Mouse (Mus musculus): ENCODE results near the gene Unk. TPM values are rescaled to one million over a fixed set of nuclear protein-coding genes. Genes with fewer than 3 reads are reported as not detected.

The Unk gene
- polyA plus RNA-seq, 1 experiment from 2014 or later, result 40.1 TPM

GRCm38 (mm10) chr11:116100839-116101238 is 70.7 kb downstream of the Unk start:
- Histone ChIP-seq H3K27ac (peak overlapping the region; percentile 96), H3K4me2 (no peak overlapping the region), H3K4me1 (peaks cover 72% of the 10 kb centered on the region), H3K9me3 (replicated peaks) (no peaks in the 10 kb centered on the region; the same call in 1 of the 2 replicates), H3K9ac (no peak overlapping the region), H3K4me3 (replicated peaks) (no peak overlapping the region), H3K27me3 (no peaks in the 10 kb centered on the region), H3K36me3 (no peaks in the 10 kb centered on the region)
- ATAC-seq (replicated peaks; ENCODE audit: low FRiP score), result no peak
- 74% methylated on average over 7 of the region's 7 CpGs for WGBS

GRCm38 (mm10) chr11:116101931-116102381 is 71.8 kb downstream of the Unk start:
- Histone ChIP-seq H3K9ac (peak overlapping the region; percentile 25; the same call in 1 of the 2 replicates), H3K4me3 (replicated peaks) (no peak overlapping the region), H3K36me3 (no peaks in the 10 kb centered on the region), H3K9me3 (replicated peaks) (no peaks in the 10 kb centered on the region), H3K4me2 (peak overlapping the region; percentile 24), H3K4me1 (peaks cover 83% of the 10 kb centered on the region), H3K27ac (peak overlapping the region; percentile 96), H3K27me3 (peaks cover 3% of the 10 kb centered on the region; the same call in 1 of the 2 replicates)
- WGBS, result 32% methylated on average over 11 of the region's 11 CpGs
- ATAC-seq (replicated peaks; ENCODE audit: low FRiP score), result no peak

- Histone ChIP-seq H3K27me3 (peaks cover 9% of the 10 kb centered on the region), H3K9ac (peak overlapping the region; percentile 25; the same call in 1 of the 2 replicates), H3K27ac (peak overlapping the region; percentile 96), H3K36me3 (no peaks in the 10 kb centered on the region), H3K9me3 (replicated peaks) (no peaks in the 10 kb centered on the region), H3K4me3 (replicated peaks) (no peak overlapping the region), H3K4me2 (peak overlapping the region; percentile 24; the same call in 1 of the 2 replicates), H3K4me1 (peaks cover 89% of the 10 kb centered on the region)
- no peak for ATAC-seq (replicated peaks; ENCODE audit: low FRiP score)
- 44% methylated on average over 3 of the region's 4 CpGs for WGBS
Measured at GRCm38 (mm10) chr11:116102472-116102871, 72.3 kb downstream of the Unk start.

- Histone ChIP-seq H3K4me1 (peaks cover 96% of the 10 kb centered on the region), H3K9me3 (replicated peaks) (no peaks in the 10 kb centered on the region), H3K4me3 (replicated peaks) (no peak overlapping the region), H3K4me2 (peak overlapping the region; percentile 25; the same call in 1 of the 2 replicates), H3K9ac (no peak overlapping the region), H3K36me3 (no peaks in the 10 kb centered on the region), H3K27me3 (peaks cover 20% of the 10 kb centered on the region), H3K27ac (peak overlapping the region; percentile 90)
- 68% methylated on average over 12 of the region's 12 CpGs for WGBS
- no peak for ATAC-seq (replicated peaks; ENCODE audit: low FRiP score)
Measured at GRCm38 (mm10) chr11:116103572-116103971, 73.5 kb downstream of the Unk start.

GRCm38 (mm10) chr11:116104006-116104646 is 74.0 kb downstream of the Unk start:
- H3K4me1 ChIP-seq, result peaks cover 96% of the 10 kb centered on the region
- no peak overlapping the region for H3K9ac ChIP-seq
- WGBS, result 32% methylated on average over 14 of the region's 14 CpGs
- H3K4me3 ChIP-seq (replicated peaks), result no peak overlapping the region
- H3K4me2 ChIP-seq, result peak overlapping the region; percentile 25; the same call in 1 of the 2 replicates
- H3K27me3 ChIP-seq, result peaks cover 25% of the 10 kb centered on the region
- peak; percentile 63 for ATAC-seq (replicated peaks; ENCODE audit: low FRiP score)
- peak overlapping the region; percentile 90 for H3K27ac ChIP-seq
- H3K9me3 ChIP-seq (replicated peaks), result no peaks in the 10 kb centered on the region
- no peaks in the 10 kb centered on the region for H3K36me3 ChIP-seq

- no peak for ATAC-seq (replicated peaks; ENCODE audit: low FRiP score)
- 87% methylated on average over 2 of the region's 2 CpGs for WGBS
- H3K36me3 ChIP-seq, result no peaks in the 10 kb centered on the region
- H3K4me2 ChIP-seq, result no peak overlapping the region
- H3K27ac ChIP-seq, result no peak overlapping the region
- peaks cover 34% of the 10 kb centered on the region for H3K27me3 ChIP-seq
- H3K4me3 ChIP-seq (replicated peaks), result no peak overlapping the region
- H3K4me1 ChIP-seq, result peaks cover 96% of the 10 kb centered on the region
- no peak overlapping the region for H3K9ac ChIP-seq
- H3K9me3 ChIP-seq (replicated peaks), result no peaks in the 10 kb centered on the region
Measured at GRCm38 (mm10) chr11:116105065-116105464, 74.9 kb downstream of the Unk start.

GRCm38 (mm10) chr11:116106154-116106962 is 76.2 kb downstream of the Unk start:
- Histone ChIP-seq H3K27ac (peak overlapping the region; percentile 52; the same call in 1 of the 2 replicates), H3K4me3 (replicated peaks) (peak overlapping the region; percentile 18)

GRCm38 (mm10) chr11:116106963-116107776 is 77.0 kb downstream of the Unk start:
- no peaks in the 10 kb centered on the region for H3K9me3 ChIP-seq (replicated peaks)
- H3K27me3 ChIP-seq, result peaks cover 50% of the 10 kb centered on the region
- 28% methylated on average over 14 of the region's 14 CpGs for WGBS
- ATAC-seq (replicated peaks; ENCODE audit: low FRiP score), result no peak
- peak overlapping the region; percentile 64 for H3K4me2 ChIP-seq
- H3K36me3 ChIP-seq, result no peaks in the 10 kb centered on the region
- H3K4me1 ChIP-seq, result peaks cover 83% of the 10 kb centered on the region
- H3K4me3 ChIP-seq (replicated peaks), result peak overlapping the region; percentile 57
- peak overlapping the region; percentile 56 for H3K9ac ChIP-seq
- H3K27ac ChIP-seq, result peak overlapping the region; percentile 52

More at GRCm38 (mm10) chr11:116106154-116106962, 76.2 kb downstream of the Unk start:
- WGBS, result 22% methylated on average over 32 of the region's 32 CpGs
- no peak for ATAC-seq (replicated peaks; ENCODE audit: low FRiP score)
- no peaks in the 10 kb centered on the region for H3K36me3 ChIP-seq
- H3K4me1 ChIP-seq, result peaks cover 91% of the 10 kb centered on the region
- peak overlapping the region; percentile 64 for H3K4me2 ChIP-seq
- H3K27me3 ChIP-seq, result peaks cover 47% of the 10 kb centered on the region
- 0 out of 2 replicates have a peak overlapping the region, but pooled peaks have one; percentile 26 for H3K9ac ChIP-seq
- no peaks in the 10 kb centered on the region for H3K9me3 ChIP-seq (replicated peaks)

- Histone ChIP-seq H3K27ac (peak overlapping the region; percentile 52), H3K9me3 (replicated peaks) (no peaks in the 10 kb centered on the region), H3K9ac (peak overlapping the region; percentile 56), H3K4me1 (peaks cover 79% of the 10 kb centered on the region), H3K4me2 (peak overlapping the region; percentile 64), H3K4me3 (replicated peaks) (peak overlapping the region; percentile 57), H3K27me3 (peaks cover 50% of the 10 kb centered on the region), H3K36me3 (no peaks in the 10 kb centered on the region)
- 0 out of 2 replicates have a peak, but pooled peaks have one; percentile 4 for ATAC-seq (replicated peaks; ENCODE audit: low FRiP score)
- WGBS, result 20% methylated on average over 19 of the region's 19 CpGs
Measured at GRCm38 (mm10) chr11:116107777-116108285, 77.7 kb downstream of the Unk start.

- Histone ChIP-seq H3K9ac (peak overlapping the region; percentile 56; the same call in 1 of the 2 replicates), H3K36me3 (no peaks in the 10 kb centered on the region), H3K4me1 (peaks cover 71% of the 10 kb centered on the region), H3K27ac (0 out of 2 replicates have a peak overlapping the region, but pooled peaks have one; percentile 52), H3K4me3 (replicated peaks) (peak overlapping the region; percentile 57), H3K27me3 (peaks cover 50% of the 10 kb centered on the region), H3K4me2 (peak overlapping the region; percentile 64), H3K9me3 (replicated peaks) (no peaks in the 10 kb centered on the region)
- whole genome bisulfite sequencing, result 7% methylated on average over 23 of the region's 23 CpGs
- no peak for ATAC-seq (replicated peaks; ENCODE audit: low FRiP score)
Measured at GRCm38 (mm10) chr11:116108464-116109137, 78.5 kb downstream of the Unk start.
